Mouse (Mus musculus) liver, embryonic 15.5 days (tissue): Measurements from ENCODE around the gene Rgs13. TPM values are rescaled to one million over a fixed set of nuclear protein-coding genes. Genes with fewer than 3 reads are reported as not detected.

Experiments used
- ATAC-seq: fragments of 200-750 bp; cut with Nextera tagmentation; 2 replicates; pipeline ENCODE4 v1.8.0; 2017; ENCODE audit warnings: moderate number of reproducible peaks, mild to moderate bottlenecking, moderate library complexity; ENCODE audit not compliant: insufficient read depth
- H3K27ac ChIP-seq: fragments of 300-500 bp; sonication (generic); replicated peaks from 2 replicates; pipeline ENCODE4 v1.5.1; 2015; ENCODE audit warnings: mild to moderate bottlenecking, inconsistent platforms
- H3K27me3 ChIP-seq: fragments of 300-500 bp; sonication (generic); 2 replicates; pipeline ENCODE4 v1.6.1; 2015; ENCODE audit warnings: mild to moderate bottlenecking, inconsistent platforms
- H3K36me3 ChIP-seq: fragments of 300-500 bp; sonication (generic); replicated peaks from 2 replicates; pipeline ENCODE4 v1.6.1; 2015; ENCODE audit warnings: moderate library complexity, mild to moderate bottlenecking, inconsistent platforms
- H3K4me1 ChIP-seq: fragments of 300-500 bp; sonication (generic); replicated peaks from 2 replicates; pipeline ENCODE4 v1.6.1; 2015; ENCODE audit warnings: inconsistent platforms
- H3K4me2 ChIP-seq: fragments of 300-500 bp; sonication (generic); 2 replicates; pipeline ENCODE4 v1.6.1; 2015; ENCODE audit warnings: moderate library complexity, mild to moderate bottlenecking, inconsistent platforms
- H3K4me3 ChIP-seq: fragments of 300-500 bp; sonication (generic); replicated peaks from 2 replicates; pipeline ENCODE4 v1.5.1; 2015; ENCODE audit warnings: mild to moderate bottlenecking, inconsistent platforms
- H3K9ac ChIP-seq: fragments of 300-500 bp; sonication (generic); 2 replicates; pipeline ENCODE4 v1.6.1; 2015; ENCODE audit warnings: moderate library complexity, mild to moderate bottlenecking, inconsistent platforms
- H3K9me3 ChIP-seq: fragments of 300-500 bp; sonication (generic); replicated peaks from 2 replicates; pipeline ENCODE4 v1.6.1; 2016; ENCODE audit warnings: inconsistent platforms
- WGBS: fragments of 180-500 bp; shearing (Covaris S2); methylation state at CpG from one replicate; pipeline ENCODE4 v1.1.7; 2015; ENCODE audit warnings: mixed read lengths; ENCODE audit not compliant: insufficient replicate concordance; 5-methylcytosine and 5-hydroxymethylcytosine counted together
- polyA plus RNA-seq: library from polyadenylated mRNA; unstranded; fragments of >200 nt; fragmentation: Nextera tagmentation; extraction: Ambion mirVana; gene quantifications from 2 replicates; pipeline ENCODE4 v1.2.1, GENCODE M21; 2015

The Rgs13 gene
- polyA plus RNA-seq, 1 experiment from 2014 or later = not detected

GRCm38 (mm10) chr1:144090410-144090809 lies 86.8 kb downstream of the Rgs13 start:
- Histone ChIP-seq H3K27me3 (no peaks in the 10 kb centered on the region), H3K4me3 (no peak overlapping the region), H3K4me2 (no peak overlapping the region), H3K4me1 (no peaks in the 10 kb centered on the region), H3K27ac (no peak overlapping the region), H3K9ac (no peak overlapping the region), H3K36me3 (no peaks in the 10 kb centered on the region), H3K9me3 (no peaks in the 10 kb centered on the region)
- 65% methylated on average over 1 of the region's 1 CpGs for WGBS
- ATAC-seq = no peak

Other genes with a start within 250 kb of the Rgs13 start
- 9.4 and 12.0 TPM in 2 replicates for gene Rgs2, start 173.2 kb downstream of the Rgs13 start, polyA plus RNA-seq
- 0.32 and 0.47 TPM in 2 replicates for gene Rgs1, start 71.9 kb upstream of the Rgs13 start, polyA plus RNA-seq